Mouse (Mus musculus) forebrain, embryonic 16.5 days (tissue): ENCODE data around the gene Sec24c. TPM values are rescaled to one million over a fixed set of nuclear protein-coding genes. Genes with fewer than 3 reads are reported as not detected.

Source experiments
- ATAC-seq: fragments of 200-750 bp; cut with Nextera tagmentation; 2 replicates; pipeline ENCODE4 v1.8.0; 2017; ENCODE audit warnings: mild to moderate bottlenecking, moderate library complexity
- H3K27ac ChIP-seq: fragments of 300-500 bp; sonication (generic); 2 replicates; pipeline ENCODE4 v1.5.1; 2014; ENCODE audit warnings: low read length, control low read depth
- H3K27me3 ChIP-seq: fragments of 300-500 bp; sonication (generic); replicated peaks from 2 replicates; pipeline ENCODE4 v1.6.1; 2014; ENCODE audit warnings: low read length; ENCODE audit not compliant: control insufficient read depth, insufficient read depth
- H3K36me3 ChIP-seq: fragments of 300-500 bp; sonication (generic); 2 replicates; pipeline ENCODE4 v1.6.1; 2014; ENCODE audit not compliant: control insufficient read depth, insufficient read depth
- H3K4me1 ChIP-seq: fragments of 300-500 bp; sonication (generic); replicated peaks from 2 replicates; pipeline ENCODE4 v1.6.1; 2014; ENCODE audit warnings: low read length; ENCODE audit not compliant: control insufficient read depth, insufficient read depth
- H3K4me2 ChIP-seq: fragments of 300-500 bp; sonication (generic); 2 replicates; pipeline ENCODE4 v1.6.1; 2014; ENCODE audit warnings: mild to moderate bottlenecking, low read length, control low read depth
- H3K4me3 ChIP-seq: fragments of 300-500 bp; sonication (generic); replicated peaks from 2 replicates; pipeline ENCODE4 v1.5.1; 2014; ENCODE audit warnings: mild to moderate bottlenecking, low read length, control low read depth
- H3K9ac ChIP-seq: fragments of 300-500 bp; sonication (generic); replicated peaks from 2 replicates; pipeline ENCODE4 v1.6.1; 2014; ENCODE audit warnings: low read depth, low read length, control low read depth
- H3K9me3 ChIP-seq: fragments of 300-500 bp; sonication (generic); 2 replicates; pipeline ENCODE4 v1.6.1; 2016; ENCODE audit warnings: low read length; ENCODE audit not compliant: control insufficient read depth
- WGBS: fragments of 180-500 bp; shearing (Covaris S2); extraction: QIAGEN DNeasy Blood & Tissue Kit; methylation state at CpG from one replicate; pipeline ENCODE4 v1.1.7; 2014; 5-methylcytosine and 5-hydroxymethylcytosine counted together
- polyA plus RNA-seq: library from polyadenylated mRNA; unstranded; fragments of >200 nt; fragmentation: Nextera tagmentation; extraction: Ambion mirVana; gene quantifications from 2 replicates; pipeline ENCODE4 v1.2.1, GENCODE M21; 2015

The Sec24c gene
- polyA plus RNA-seq, 1 experiment from 2014 or later, result 101 TPM

- no peak for ATAC-seq
- Histone ChIP-seq H3K9ac (no peak within 1 kb of the TSS), H3K4me2 (no peak within 1 kb of the TSS), H3K27me3 (peaks cover 6% of the 10 kb centered on the region), H3K9me3 (no peaks in the 10 kb centered on the region), H3K27ac (no peak within 1 kb of the TSS), H3K4me3 (no peak within 1 kb of the TSS), H3K4me1 (no peaks in the 10 kb centered on the region; the same call in 1 of the 2 replicates), H3K36me3 (no peaks in the 10 kb centered on the region)
- 86% methylated on average over 8 of the region's 8 CpGs for WGBS
These were observed 5.8 kb upstream of the Sec24c start, which contains the start of gene Synpo2l for GRCm38 (mm10) chr14:20668154-20668810. TSS of gene Synpo2l (minus strand) at chr14:20668354.

DNA sequence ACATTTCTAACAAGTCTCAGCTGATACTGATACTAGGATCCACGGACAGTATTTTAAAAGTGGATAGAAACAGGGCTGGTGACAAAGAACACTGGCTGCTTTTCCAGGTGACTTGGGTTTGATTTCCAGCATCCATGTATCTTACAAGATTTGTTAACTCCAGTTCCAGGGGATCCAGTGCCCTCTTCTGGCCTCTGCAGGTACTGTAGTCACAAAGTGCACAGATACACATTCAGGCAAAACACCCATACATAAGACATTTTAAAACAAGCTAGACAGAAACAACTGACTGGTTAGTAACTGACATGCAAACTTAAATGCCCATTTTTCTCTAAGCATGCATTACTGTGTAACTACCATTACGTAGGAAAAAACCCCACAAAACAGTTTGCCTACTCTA lies 1.1 kb upstream of the Sec24c start:
- WGBS, result 92% methylated on average over 2 of the region's 2 CpGs
- no peaks in the 10 kb centered on the region for H3K9me3 ChIP-seq

DNA sequence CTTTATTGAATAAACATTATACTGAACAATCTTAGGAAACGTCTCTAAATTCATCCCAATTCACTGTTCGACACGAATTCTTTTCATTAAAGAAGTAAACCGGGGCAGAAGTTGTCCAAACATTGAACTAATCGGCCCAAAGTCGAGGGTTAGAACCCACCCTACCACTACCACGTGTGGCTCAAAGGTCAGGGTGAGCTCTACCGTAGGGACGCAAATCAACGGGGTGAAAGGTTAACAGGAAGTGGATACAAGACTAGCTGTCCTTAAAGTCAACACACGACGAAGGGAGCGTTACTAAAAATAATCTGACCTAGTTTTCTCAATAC lies 409 bp upstream of the Sec24c start:
- peak overlapping the region; percentile 87 for H3K4me3 ChIP-seq
- H3K9me3 ChIP-seq, result no peaks in the 10 kb centered on the region
- peak overlapping the region; percentile 89 for H3K4me2 ChIP-seq
- peak overlapping the region; percentile 69 for H3K27ac ChIP-seq
- peaks cover 15% of the 10 kb centered on the region for H3K4me1 ChIP-seq
- H3K27me3 ChIP-seq, result peaks cover 6% of the 10 kb centered on the region
- ATAC-seq, result peak; percentile 61
- H3K9ac ChIP-seq, result peak overlapping the region; percentile 49; the same call in 1 of the 2 replicates
- peaks cover 19% of the 10 kb centered on the region; the same call in 1 of the 2 replicates for H3K36me3 ChIP-seq
- WGBS, result 11% methylated on average over 13 of the region's 13 CpGs

More for the DNA sequence above, 1.1 kb upstream of the Sec24c start:
- Histone ChIP-seq H3K27me3 (peaks cover 6% of the 10 kb centered on the region), H3K9ac (no peak overlapping the region), H3K27ac (no peak overlapping the region), H3K4me3 (no peak overlapping the region), H3K4me2 (no peak overlapping the region; the same call in 1 of the 2 replicates), H3K4me1 (peaks cover 15% of the 10 kb centered on the region), H3K36me3 (peaks cover 14% of the 10 kb centered on the region; the same call in 1 of the 2 replicates)
- ATAC-seq, result no peak

- H3K4me1 ChIP-seq, result peaks cover 15% of the 10 kb centered on the region
- H3K9me3 ChIP-seq, result no peaks in the 10 kb centered on the region
- no peak overlapping the region for H3K9ac ChIP-seq
- H3K27ac ChIP-seq, result no peak overlapping the region
- 92% methylated on average over 4 of the region's 4 CpGs for WGBS
- peaks cover 43% of the 10 kb centered on the region for H3K36me3 ChIP-seq
- H3K4me3 ChIP-seq, result no peak overlapping the region
- H3K4me2 ChIP-seq, result no peak overlapping the region
- ATAC-seq, result no peak
- H3K27me3 ChIP-seq, result no peaks in the 10 kb centered on the region
These were observed 3.8 kb downstream of the Sec24c start for GRCm38 (mm10) chr14:20677906-20678305.

GRCm38 (mm10) chr14:20681742-20682141 lies 7.6 kb downstream of the Sec24c start:
- no peak overlapping the region for H3K4me3 ChIP-seq
- H3K4me1 ChIP-seq, result no peaks in the 10 kb centered on the region
- 94% methylated on average over 2 of the region's 2 CpGs for WGBS
- no peak for ATAC-seq
- H3K4me2 ChIP-seq, result no peak overlapping the region
- H3K9me3 ChIP-seq, result no peaks in the 10 kb centered on the region
- no peak overlapping the region for H3K27ac ChIP-seq
- H3K36me3 ChIP-seq, result peaks cover 54% of the 10 kb centered on the region
- no peaks in the 10 kb centered on the region for H3K27me3 ChIP-seq
- H3K9ac ChIP-seq, result no peak overlapping the region

- no peak for ATAC-seq
- Histone ChIP-seq H3K36me3 (peaks cover 57% of the 10 kb centered on the region), H3K4me2 (no peak overlapping the region), H3K4me1 (no peaks in the 10 kb centered on the region), H3K9ac (no peak overlapping the region), H3K9me3 (no peaks in the 10 kb centered on the region), H3K27me3 (no peaks in the 10 kb centered on the region), H3K27ac (no peak overlapping the region), H3K4me3 (no peak overlapping the region)
- 80% methylated on average over 3 of the region's 3 CpGs for WGBS
These were observed 8.4 kb downstream of the Sec24c start for GRCm38 (mm10) chr14:20682498-20682897.

- Histone ChIP-seq H3K27me3 (no peaks in the 10 kb centered on the region), H3K36me3 (peaks cover 55% of the 10 kb centered on the region), H3K9ac (no peak overlapping the region), H3K27ac (no peak overlapping the region), H3K4me2 (no peak overlapping the region), H3K9me3 (no peaks in the 10 kb centered on the region), H3K4me3 (no peak overlapping the region), H3K4me1 (no peaks in the 10 kb centered on the region)
- ATAC-seq, result no peak
- 95% methylated on average over 3 of the region's 3 CpGs for WGBS
These were observed 12.5 kb downstream of the Sec24c start for GRCm38 (mm10) chr14:20686576-20686975.

DNA sequence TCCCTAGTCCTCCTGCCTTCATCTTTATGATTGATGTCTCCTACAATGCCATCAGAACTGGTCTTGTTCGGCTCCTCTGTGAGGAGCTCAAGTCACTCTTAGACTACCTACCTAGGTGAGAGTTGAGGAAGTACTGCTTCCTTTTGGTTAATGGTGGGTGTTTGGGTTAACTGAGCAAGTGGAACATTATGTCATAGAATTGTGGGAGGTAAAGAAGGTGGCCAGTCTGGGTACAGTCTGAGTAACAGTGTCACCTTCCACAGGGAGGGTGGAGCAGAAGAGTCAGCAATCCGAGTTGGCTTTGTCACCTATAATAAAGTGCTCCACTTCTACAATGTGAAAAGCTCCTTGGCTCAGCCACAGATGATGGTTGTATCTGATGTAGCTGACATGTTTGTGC lies 14.9 kb downstream of the Sec24c start:
- Histone ChIP-seq H3K4me3 (no peak overlapping the region), H3K4me1 (no peaks in the 10 kb centered on the region; the same call in 1 of the 2 replicates), H3K27me3 (no peaks in the 10 kb centered on the region), H3K36me3 (peaks cover 50% of the 10 kb centered on the region), H3K4me2 (no peak overlapping the region), H3K27ac (no peak overlapping the region), H3K9ac (no peak overlapping the region), H3K9me3 (no peaks in the 10 kb centered on the region)
- 87% methylated on average over 2 of the region's 2 CpGs for WGBS
- no peak for ATAC-seq

DNA sequence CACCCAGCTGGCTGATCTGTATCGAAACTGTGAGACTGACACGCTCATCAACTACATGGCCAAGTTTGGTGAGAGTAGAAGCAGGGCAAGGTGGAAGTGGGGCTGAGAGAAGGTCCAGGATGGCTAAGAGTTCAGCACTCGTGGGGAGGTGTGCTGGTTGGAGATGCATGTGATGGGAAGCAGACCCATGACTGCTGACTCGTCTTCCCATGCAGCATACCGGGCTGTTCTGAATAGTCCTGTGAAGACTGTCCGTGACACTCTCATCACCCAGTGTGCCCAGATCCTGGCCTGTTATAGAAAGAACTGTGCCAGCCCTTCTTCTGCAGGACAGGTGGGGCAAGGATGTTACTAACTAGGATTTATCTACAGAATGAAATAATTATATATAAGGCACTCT lies 17.7 kb downstream of the Sec24c start:
- no peak overlapping the region for H3K9ac ChIP-seq
- no peaks in the 10 kb centered on the region for H3K9me3 ChIP-seq
- ATAC-seq, result no peak
- H3K27me3 ChIP-seq, result no peaks in the 10 kb centered on the region
- H3K4me1 ChIP-seq, result peaks cover 17% of the 10 kb centered on the region
- H3K36me3 ChIP-seq, result peaks cover 40% of the 10 kb centered on the region
- WGBS, result 94% methylated on average over 6 of the region's 6 CpGs
- no peak overlapping the region for H3K4me2 ChIP-seq
- H3K27ac ChIP-seq, result no peak overlapping the region
- H3K4me3 ChIP-seq, result no peak overlapping the region
